Mouse (Mus musculus) monocyte, adult 5-6 weeks (primary cell): ENCODE measurements around the gene P3h3. TPM values are rescaled to one million over a fixed set of nuclear protein-coding genes. Genes with fewer than 3 reads are reported as not detected.
"Not testable (repeated sequence)": the region's sequence is repeated elsewhere in the genome, so short reads cannot be mapped to it uniquely, and the experiment has no call there.

Experiments used
- ATAC-seq: fragments of 153-309, 156-312 bp; replicated peaks from 2 replicates; pipeline ENCODE4 v1.8.0; 2017; ENCODE audit warnings: mild to moderate bottlenecking; ENCODE audit not compliant: low TSS enrichment, insufficient number of reproducible peaks, severe bottlenecking, poor library complexity, low FRiP score
- total RNA-seq: library from RNA; stranded (forward); fragments of 200-1000, 200-491, 200-594 nt; gene quantifications from 3 replicates; pipeline ENCODE4 v1.2.3, GENCODE M21; 2017

The P3h3 gene
- 0.39 TPM in 1 of 3 replicates, not detected in the others for total RNA-seq

DNA sequence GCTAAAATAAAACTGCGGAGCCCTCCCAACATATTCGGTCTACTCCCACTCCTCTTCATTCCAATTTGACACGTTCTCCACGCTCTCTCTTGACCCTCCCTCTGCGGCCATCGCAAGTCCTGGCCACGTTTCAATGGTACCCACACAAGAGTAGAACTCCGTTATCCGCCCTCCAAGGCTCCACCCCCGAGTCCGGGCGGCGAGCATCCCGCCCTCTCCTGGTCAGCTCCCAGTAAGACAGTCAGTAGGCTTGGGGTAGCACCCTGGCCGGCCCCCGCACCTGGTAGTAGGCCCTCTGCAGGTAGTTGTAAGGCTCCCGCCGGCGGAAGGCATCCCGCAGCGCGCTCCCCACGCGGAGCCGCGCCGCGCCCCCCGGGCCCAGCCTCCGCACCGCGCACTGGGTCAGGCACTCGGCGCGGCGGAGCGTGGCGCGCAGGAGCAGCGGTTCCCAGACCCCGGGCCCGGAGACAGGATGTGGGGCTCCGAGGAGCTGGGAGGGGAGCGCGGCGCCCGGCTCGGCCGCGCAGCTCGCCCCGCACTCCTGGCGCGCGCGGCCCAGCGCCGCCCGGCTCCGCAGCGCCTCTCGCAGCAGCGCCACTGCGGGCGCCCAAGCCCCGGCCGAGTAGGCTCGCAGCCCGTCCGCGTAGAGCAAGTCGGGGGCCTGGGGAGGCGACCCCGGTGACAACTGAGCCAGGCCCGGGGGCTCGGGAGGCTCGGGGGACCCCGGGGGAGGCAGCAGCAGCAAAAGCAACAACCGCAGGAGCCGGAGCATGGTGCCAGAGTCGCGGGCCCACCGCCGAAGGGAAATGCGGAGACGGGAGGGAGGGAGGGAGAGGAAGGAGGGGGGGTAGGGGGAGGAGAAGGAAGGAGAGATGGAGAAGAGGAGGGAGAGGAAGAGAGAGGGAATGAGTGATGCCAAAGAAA, at the start of gene P3h3:
P3h3 (minus strand) TSS at position 837 of the 924 bp plus-strand sequence.
- peak; percentile 68 for ATAC-seq

- no peak for ATAC-seq
Measured at GRCm38 (mm10) chr6:124904991-124905860, 47.7 kb upstream of the P3h3 start.

- peak; percentile 36 for ATAC-seq
Measured at GRCm38 (mm10) chr6:124904161-124904981, 46.8 kb upstream of the P3h3 start.

GRCm38 (mm10) chr6:124903580-124904151, 46.1 kb upstream of the P3h3 start:
- peak; percentile 88 for ATAC-seq

- ATAC-seq = no peak
Measured at GRCm38 (mm10) chr6:124901851-124902250, 44.3 kb upstream of the P3h3 start.

- ATAC-seq = peak; percentile 67
Measured at GRCm38 (mm10) chr6:124900801-124901480, 43.4 kb upstream of the P3h3 start.

DNA sequence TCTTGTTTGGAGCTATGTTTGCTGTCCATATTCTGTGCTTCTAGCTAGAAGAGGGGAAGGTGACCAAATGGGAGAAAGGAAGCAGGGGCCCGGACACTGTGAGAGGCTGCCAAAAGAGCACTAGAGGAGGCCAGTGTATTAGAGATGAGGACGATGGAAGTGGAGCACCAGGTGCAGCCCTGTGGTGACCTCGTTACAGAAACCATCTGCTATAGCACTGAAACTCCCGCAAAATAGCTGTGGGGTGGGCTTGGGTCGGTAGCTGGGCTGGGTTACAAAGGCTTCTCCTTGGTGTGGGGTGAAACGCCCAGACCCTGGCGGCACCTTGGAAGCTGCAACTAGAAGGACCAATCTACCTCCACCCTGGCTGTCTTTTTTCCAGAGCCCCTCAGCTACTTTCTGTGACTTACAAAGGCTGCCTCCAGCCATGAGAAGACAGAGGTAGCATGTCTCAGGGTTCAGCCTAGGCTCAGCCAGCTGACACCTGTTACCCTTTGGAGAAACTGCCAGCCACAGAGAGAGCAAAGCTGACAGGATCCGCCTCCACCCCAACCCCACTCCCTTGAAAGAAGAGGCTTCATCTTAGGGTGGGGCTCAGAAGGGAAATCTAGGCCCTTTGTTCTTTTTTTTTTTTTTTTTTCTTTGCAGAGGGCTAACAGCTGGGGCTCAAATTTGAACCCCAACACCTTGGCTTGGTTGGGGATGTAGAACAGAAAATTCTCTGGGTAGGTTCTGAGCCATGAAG, 42.7 kb upstream of the P3h3 start:
- ATAC-seq = no peak

DNA sequence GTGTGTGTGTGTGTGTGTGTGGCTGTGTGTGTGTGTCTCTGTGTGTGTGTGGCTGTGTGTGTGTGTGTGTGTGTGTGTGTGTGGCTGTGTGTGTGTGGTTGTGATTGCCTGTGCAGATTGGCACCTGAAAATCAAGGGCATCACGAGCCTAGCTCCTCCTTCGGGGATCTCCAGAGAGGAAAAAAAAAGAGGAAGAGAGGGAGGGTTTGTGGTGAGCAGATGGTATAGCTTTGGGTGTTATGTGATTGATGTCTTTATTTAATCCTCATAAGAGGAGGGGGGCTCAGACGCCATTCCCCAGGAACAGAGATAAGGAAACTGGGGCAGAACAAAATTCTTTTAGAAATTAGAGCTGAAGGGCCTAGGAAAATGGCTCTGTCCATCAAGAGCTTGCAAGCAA, 40.8 kb upstream of the P3h3 start:
- 0 out of 2 replicates have a peak, but pooled peaks have one; percentile 40 for ATAC-seq

DNA sequence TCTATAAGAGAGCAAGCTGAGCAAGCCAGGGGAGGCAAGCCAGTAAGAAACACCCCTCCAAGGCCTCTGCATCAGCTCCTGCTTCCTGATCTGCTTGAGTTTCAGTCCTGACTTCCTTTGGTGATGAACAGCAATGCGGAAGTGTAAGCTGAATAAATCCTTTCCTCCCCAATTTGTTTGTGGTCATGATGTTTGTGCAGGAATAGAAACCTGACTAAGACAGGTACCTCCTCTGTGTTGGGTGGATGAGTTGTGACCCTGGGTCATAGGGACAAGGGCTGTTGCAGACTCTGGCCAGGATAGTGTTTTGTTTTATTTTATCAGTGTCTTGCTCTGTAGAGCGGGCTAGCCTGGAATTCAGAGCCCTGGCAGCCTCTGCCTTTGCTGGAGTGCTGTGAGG, 36.6 kb upstream of the P3h3 start:
- not testable (repeated sequence) for ATAC-seq

- ATAC-seq = no peak
Measured at GRCm38 (mm10) chr6:124890997-124891396, 33.4 kb upstream of the P3h3 start.

- no peak for ATAC-seq
Measured at GRCm38 (mm10) chr6:124888555-124889125, 31.1 kb upstream of the P3h3 start.

GRCm38 (mm10) chr6:124887986-124888385, 30.4 kb upstream of the P3h3 start, which contains the start of gene Cd4:
Gene Cd4, minus strand, starts transcription at chr6:124888221.
- no peak for ATAC-seq

DNA sequence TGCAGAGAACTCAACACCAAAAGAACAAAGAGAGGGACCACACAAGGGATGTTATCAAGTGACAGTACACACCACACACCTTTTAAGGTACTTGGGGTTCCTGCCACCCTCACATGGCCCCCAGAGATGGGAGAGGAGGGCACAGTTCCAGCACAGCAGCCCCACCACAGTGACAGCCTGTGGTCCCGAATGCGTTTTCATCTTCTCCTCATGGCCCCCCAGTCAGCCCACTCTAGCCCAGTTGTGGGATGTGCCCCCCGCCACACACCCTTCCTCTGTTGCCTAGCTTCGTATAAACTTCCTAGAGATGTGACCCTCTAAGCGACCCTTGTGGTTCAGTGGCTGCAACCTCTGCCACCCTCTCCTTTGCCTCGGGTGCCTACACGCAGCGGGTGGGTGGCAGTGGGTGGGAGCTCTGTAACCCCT, 28.4 kb upstream of the P3h3 start:
- no peak for ATAC-seq

GRCm38 (mm10) chr6:124884714-124885500, 27.4 kb upstream of the P3h3 start:
- no peak for ATAC-seq

GRCm38 (mm10) chr6:124883351-124883750, 25.8 kb upstream of the P3h3 start:
- no peak for ATAC-seq

DNA sequence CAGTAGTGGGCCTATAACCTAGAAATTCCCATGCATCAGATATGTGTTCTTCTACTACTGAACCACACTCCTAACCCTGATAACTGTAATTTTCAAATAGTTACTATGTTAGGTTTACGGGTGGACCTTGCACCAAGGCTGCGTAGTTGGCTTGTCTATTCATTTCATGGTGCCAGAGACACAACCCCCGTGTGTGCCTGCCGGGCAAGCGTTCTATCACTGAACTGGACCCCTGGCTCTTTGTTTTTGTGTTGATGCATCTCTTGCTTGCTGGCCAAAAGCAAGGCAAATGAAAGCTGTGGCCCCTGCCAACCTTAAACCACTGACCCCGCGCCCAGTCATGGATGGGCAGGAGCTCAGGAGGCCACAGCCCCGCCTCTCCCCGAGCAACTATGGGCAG, 24.3 kb upstream of the P3h3 start:
- no peak for ATAC-seq
